Mouse (Mus musculus): ENCODE data around the gene Tdg.

DNA sequence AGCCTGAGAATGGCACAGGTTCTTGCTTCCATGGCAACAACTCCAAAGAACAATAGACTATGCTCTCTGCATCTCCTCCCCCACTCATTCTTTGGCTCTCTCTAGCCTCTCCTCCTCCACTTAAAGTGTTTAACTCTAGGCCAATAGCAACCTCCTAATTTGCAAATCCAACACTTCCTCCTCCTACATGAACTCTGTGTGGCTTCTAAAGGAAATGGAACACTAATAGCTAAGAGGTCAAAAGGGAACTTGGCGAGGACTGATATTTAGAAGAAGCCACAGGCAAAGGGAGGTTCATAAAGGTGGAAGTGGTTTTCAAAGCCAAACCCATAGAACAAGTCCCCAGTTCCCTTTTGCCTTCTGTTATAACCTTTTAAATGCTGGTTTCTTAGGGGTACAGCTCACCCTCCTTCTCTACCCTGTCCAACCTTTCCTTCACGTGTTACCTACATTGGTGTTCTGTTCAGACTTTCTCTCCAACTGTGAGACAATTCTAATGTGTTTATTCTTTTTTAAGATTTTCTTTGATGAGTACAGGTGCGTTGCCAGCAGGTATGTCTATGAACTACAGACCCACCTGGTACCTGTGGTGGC lies 67.8 kb downstream of the Tdg start:
- TF ChIP-seq CTCF (IDR thresholded peaks at IDR 0.05; ENCODE audit: borderline replicate concordance, insufficient read depth, low read length): no peak
- TF ChIP-seq POLR2A (IDR thresholded peaks at IDR 0.05; ENCODE audit: low read depth, low read length): no peak
